Mouse (Mus musculus) MEL (cell line): ENCODE results near the gene Dnhd1.

Experiments
- CTCF ChIP-seq, 3 experiments: IDR thresholded peaks in 2 of 3; conservative IDR thresholded peaks in 1 of 3; 2 replicates each; pipeline ENCODE4 v1.5.1; 2011 to 2012; ENCODE audit warnings: low read length in 3 of 3, low read depth in 2 of 3, mild to moderate bottlenecking in 2 of 3, improper control_type of control experiment in 1 of 3, inconsistent platforms in 1 of 3, mixed read lengths in 1 of 3, moderate library complexity in 1 of 3; ENCODE audit not compliant: control insufficient read depth in 1 of 3, insufficient read depth in 1 of 3, poor library complexity in 1 of 3, severe bottlenecking in 1 of 3
- JUND ChIP-seq: IDR thresholded peaks from 2 replicates; pipeline ENCODE4 v1.6.1; 2011; ENCODE audit warnings: low read depth, mild to moderate bottlenecking, improper control_type of control experiment, low read length
- MAX ChIP-seq: IDR thresholded peaks from 2 replicates; pipeline ENCODE4 v1.6.1; 2011; ENCODE audit warnings: low read length, improper control_type of control experiment
- POLR2A ChIP-seq, 2 experiments: IDR thresholded peaks; 2 replicates each; pipeline ENCODE4 v1.6.1; 2011 to 2012; ENCODE audit warnings: low read length in 2 of 2, mild to moderate bottlenecking in 2 of 2, control low read depth in 1 of 2, improper control_type of control experiment in 1 of 2, low read depth in 1 of 2, moderate library complexity in 1 of 2; ENCODE audit not compliant: control insufficient read depth in 1 of 2, insufficient read depth in 1 of 2, poor library complexity in 1 of 2
- POLR2AphosphoS5 ChIP-seq: IDR thresholded peaks from 2 replicates; pipeline ENCODE4 v1.6.1; 2012; ENCODE audit warnings: low read depth, borderline replicate concordance, mild to moderate bottlenecking, inconsistent platforms, low read length, moderate library complexity, mixed read lengths
- USF1 ChIP-seq: IDR thresholded peaks from 2 replicates; pipeline ENCODE4 v1.6.1; 2014; ENCODE audit warnings: low read depth, mild to moderate bottlenecking, inconsistent platforms, low read length, improper control_type of control experiment, moderate library complexity

DNA sequence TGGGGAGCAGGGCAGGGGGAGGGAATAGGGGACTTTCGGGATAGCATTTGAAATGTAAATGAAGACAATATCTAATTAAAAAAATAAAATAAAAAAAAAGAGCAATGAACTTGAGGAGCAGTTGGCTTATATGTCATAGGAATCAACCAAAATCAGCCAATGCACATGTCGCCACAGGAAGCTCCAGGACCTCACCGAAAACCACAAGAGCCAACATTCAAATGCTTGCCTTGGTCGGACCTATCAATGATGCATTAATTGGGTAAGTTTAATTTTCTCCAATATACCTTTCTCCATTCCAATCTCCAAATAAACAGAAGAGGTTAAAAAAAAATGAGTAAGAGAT is 76.3 kb downstream of the Dnhd1 start:
- no peak for TF ChIP-seq USF1
- no peak for TF ChIP-seq CTCF (IDR thresholded peaks at IDR 0.05 in 2 of 3, conservative IDR thresholded peaks at IDR 0.05 in 1 of 3; ENCODE audit: control insufficient read depth in 1 of 3, insufficient read depth in 1 of 3, low read depth in 2 of 3, low read length in 3 of 3, poor library complexity in 1 of 3, severe bottlenecking in 1 of 3)
- no peak for TF ChIP-seq POLR2AphosphoS5
- no peak for TF ChIP-seq JUND
- no peak for TF ChIP-seq MAX
- no peak for TF ChIP-seq POLR2A (IDR thresholded peaks at IDR 0.05; ENCODE audit: control insufficient read depth in 1 of 2, insufficient read depth in 1 of 2, low read depth in 1 of 2, low read length in 2 of 2, poor library complexity in 1 of 2)
